Comparison of ENCODE assay signal across 10 mouse cellular contexts in genomic region chr11:6895786-6896093, GRCm38 (mm10). TPM values are rescaled to one million over a fixed set of nuclear protein-coding genes. Genes with fewer than 3 reads are reported as not detected.
A peak's percentile ranks its signal among the peaks of the same experiment; 100 is the strongest.
DNase-seq lines count a peak whose midpoint lies in the region; ATAC-seq and TF ChIP-seq lines count a peak whose summit lies in the region.
"Had no signal": no experiment of that assay in that cellular context is flagged by ENCODE, and none has a peak within 500 bp of the region (broad histone marks: within the 10 kb centered on the region; RNA-seq: fewer than 3 reads in every experiment).

No protein-coding gene starts in this region.

- H3K4me1 ChIP-seq in lung, postnatal 0 days (ENCODE audit: insufficient read depth, low read depth, low read length), result no peaks in the 10 kb centered on the region
- no peaks in the 10 kb centered on the region for H3K4me1 ChIP-seq in lung, adult 2 months (ENCODE audit: control insufficient read depth, insufficient read depth, low read length)
- H3K4me1 ChIP-seq in embryonic facial prominence, embryonic 13.5 days, result peaks cover 5% of the 10 kb centered on the region; the same call in 1 of the 2 replicates
- H3K4me1 ChIP-seq in limb, embryonic 11.5 days (ENCODE audit: control insufficient read depth, insufficient read depth, low read length), result peaks cover 6% of the 10 kb centered on the region

- no peaks in the 10 kb centered on the region for H3K9me3 ChIP-seq in lung, postnatal 0 days (ENCODE audit: low read length)
- H3K9me3 ChIP-seq in embryonic facial prominence, embryonic 13.5 days, result no peaks in the 10 kb centered on the region
- no peaks in the 10 kb centered on the region for H3K9me3 ChIP-seq in limb, embryonic 11.5 days (ENCODE audit: control insufficient read depth, low read length)
- H3K9me3 ChIP-seq: midbrain, embryonic 12.5 days had no signal

- H3K9ac ChIP-seq in lung, postnatal 0 days (replicated peaks; ENCODE audit: low read depth), result no peak overlapping the region
- no peak overlapping the region for H3K9ac ChIP-seq in embryonic facial prominence, embryonic 13.5 days
- no peak overlapping the region for H3K9ac ChIP-seq in limb, embryonic 11.5 days (ENCODE audit: low read length)
- H3K9ac ChIP-seq: midbrain, embryonic 12.5 days had no signal

- H3K36me3 ChIP-seq in lung, postnatal 0 days (ENCODE audit: insufficient read depth, low read length), result no peaks in the 10 kb centered on the region
- no peaks in the 10 kb centered on the region for H3K36me3 ChIP-seq in embryonic facial prominence, embryonic 13.5 days
- H3K36me3 ChIP-seq in limb, embryonic 11.5 days (ENCODE audit: control insufficient read depth, insufficient read depth, low read length), result no peaks in the 10 kb centered on the region
- H3K36me3 ChIP-seq: midbrain, embryonic 12.5 days had no signal

- no peak overlapping the region for H3K4me3 ChIP-seq in lung, postnatal 0 days (ENCODE audit: low read depth, low read length)
- no peak overlapping the region for H3K4me3 ChIP-seq in lung, adult 2 months (replicated peaks; ENCODE audit: extremely low read depth, low read depth, low read length)
- no peak overlapping the region for H3K4me3 ChIP-seq in embryonic facial prominence, embryonic 13.5 days
- H3K4me3 ChIP-seq in limb, embryonic 11.5 days (ENCODE audit: low read depth, low read length), result no peak overlapping the region
- H3K4me3 ChIP-seq: midbrain, embryonic 12.5 days had no signal

- no peak for TF ChIP-seq CTCF in lung, postnatal 0 days (IDR thresholded peaks at IDR 0.05)
- no peak for TF ChIP-seq CTCF in lung, adult 2 months (IDR thresholded peaks at IDR 0.05; ENCODE audit: insufficient read depth, low read length)

- TF ChIP-seq EP300 in lung, postnatal 0 days (IDR thresholded peaks at IDR 0.05), result no peak

- peak; percentile 15 for DNase-seq in embryo, embryonic 9.5 days (ENCODE audit: extremely low spot score)
- no peak for DNase-seq in embryo, embryonic 11 days
- peak; percentile 10 for DNase-seq in lung, postnatal 0 days (ENCODE audit: low spot score)
- no peak for DNase-seq in lung, adult 2 months
- peak; percentile 28 for DNase-seq in limb, embryonic 11.5 days (ENCODE audit: low spot score)
- no peak for DNase-seq in urinary bladder, postnatal 10 days (ENCODE audit: low spot score)

- no peak for TF ChIP-seq POLR2A in lung, adult 2 months (IDR thresholded peaks at IDR 0.05; ENCODE audit: borderline replicate concordance, extremely low read depth, low read depth, low read length)

- H3K27ac ChIP-seq in lung, postnatal 0 days (ENCODE audit: low read length), result no peak overlapping the region
- H3K27ac ChIP-seq in embryonic facial prominence, embryonic 13.5 days, result peak overlapping the region; percentile 51; the same call in 1 of the 2 replicates
- no peak overlapping the region for H3K27ac ChIP-seq in limb, embryonic 11.5 days (replicated peaks; ENCODE audit: low read depth, low read length)
- H3K27ac ChIP-seq: midbrain, embryonic 12.5 days had no signal

- no peaks in the 10 kb centered on the region for H3K27me3 ChIP-seq in lung, postnatal 0 days (replicated peaks; ENCODE audit: insufficient read depth, low read length)
- H3K27me3 ChIP-seq in embryonic facial prominence, embryonic 13.5 days, result no peaks in the 10 kb centered on the region
- no peaks in the 10 kb centered on the region for H3K27me3 ChIP-seq in limb, embryonic 11.5 days (ENCODE audit: control insufficient read depth, insufficient read depth, low read length)

- no peak overlapping the region for H3K4me2 ChIP-seq in lung, postnatal 0 days (replicated peaks; ENCODE audit: low read depth, low read length)
- H3K4me2 ChIP-seq in embryonic facial prominence, embryonic 13.5 days, result no peak overlapping the region
- no peak overlapping the region for H3K4me2 ChIP-seq in limb, embryonic 11.5 days (ENCODE audit: low read depth, severe bottlenecking)
- H3K4me2 ChIP-seq: midbrain, embryonic 12.5 days had no signal

- 36% methylated on average over 8 of the region's 8 CpGs for WGBS in lung, postnatal 0 days
- 43% methylated on average over 8 of the region's 8 CpGs for WGBS in lung, adult 2 months
- WGBS in embryonic facial prominence, embryonic 13.5 days, result 46% methylated on average over 8 of the region's 8 CpGs
- WGBS in limb, embryonic 11.5 days, result 65% methylated on average over 8 of the region's 8 CpGs

- no peak for ATAC-seq in lung, postnatal 0 days
- ATAC-seq in embryonic facial prominence, embryonic 13.5 days (ENCODE audit: insufficient number of reproducible peaks, insufficient read depth, low FRiP score, low TSS enrichment, low read depth), result no peak
- no peak for ATAC-seq in limb, embryonic 11.5 days (ENCODE audit: insufficient number of reproducible peaks, low FRiP score, low TSS enrichment, low read depth)
- ATAC-seq in erythroid progenitor cell, adult 5-6 weeks (replicated peaks; ENCODE audit: low FRiP score, poor library complexity, severe bottlenecking), result no peak

RNA-seq across cellular contexts. Expression of gene Gm11983, which starts 58.3 kb away (rescaled TPM):
- polyA plus RNA-seq in lung, postnatal 0 days (2015; fragmentation: Nextera tagmentation; extraction: Ambion mirVana), result not detected in 2 replicates
- polyA plus RNA-seq in lung, adult 2 months (2012; rRNA removed), result not detected in 2 replicates
- polyA plus RNA-seq in embryonic facial prominence, embryonic 13.5 days (2015; fragmentation: Nextera tagmentation; extraction: Ambion mirVana), result not detected in 2 replicates
- not detected in 2 replicates for polyA plus RNA-seq in limb, embryonic 11.5 days (2014; fragmentation: Nextera tagmentation; extraction: Ambion mirVana)
- not detected in 2 replicates for total RNA-seq in erythroid progenitor cell, adult 5-6 weeks (2015; ENCODE audit: low replicate concordance)
- total RNA-seq in erythroid progenitor cell, adult 5-6 weeks (2017; ENCODE audit: low replicate concordance), result not detected in 2 replicates
- total RNA-seq: heart, postnatal 36 days had no signal
- polyA plus RNA-seq: midbrain, embryonic 12.5 days had no signal

Comparison
In these comparisons a context has a peak if more than half of its experiments do, and no peak if none do; other contexts are left out.
1. DNase-seq: peak in embryo, embryonic 9.5 days (single experiment), lung, postnatal 0 days (single experiment) and limb, embryonic 11.5 days (single experiment); none in embryo, embryonic 11 days (single experiment), lung, adult 2 months (single experiment) and urinary bladder, postnatal 10 days (single experiment).